Mouse (Mus musculus) spleen, adult 2 months (tissue): ENCODE data around the gene Cdk2ap1.

ENCODE experiments used
- CTCF ChIP-seq: fragments of 200-500 bp; IDR thresholded peaks from 2 replicates; pipeline ENCODE4 v1.5.1; 2011; ENCODE audit warnings: mild to moderate bottlenecking, inconsistent platforms; ENCODE audit not compliant: insufficient read depth, insufficient read length, insufficient replicate concordance; ENCODE audit errors: extremely low read depth
- POLR2A ChIP-seq: fragments of 200-500 bp; IDR thresholded peaks from 2 replicates; pipeline ENCODE4 v1.6.1; 2011; ENCODE audit warnings: low read depth, low read length, inconsistent platforms

DNA sequence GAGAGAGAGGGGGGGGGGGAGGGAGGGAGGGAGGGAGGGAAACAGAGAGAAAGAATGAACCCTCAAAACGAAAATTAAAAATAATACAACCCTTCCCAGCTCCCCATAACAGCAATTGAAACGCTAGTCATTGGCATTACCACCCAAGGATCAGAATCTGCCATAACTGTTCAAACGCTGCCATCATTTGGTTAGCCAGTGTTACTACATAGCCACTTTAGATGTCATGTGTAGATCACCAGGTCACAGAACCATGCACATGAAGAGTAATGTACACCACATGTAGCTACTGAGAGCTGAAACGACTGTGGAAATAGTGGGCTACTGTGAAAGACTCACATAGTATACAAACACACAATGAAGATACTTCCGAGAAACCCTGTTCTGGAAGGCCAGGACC lies 25.1 kb upstream of the Cdk2ap1 start:
- no peak for TF ChIP-seq POLR2A
- no peak; the same call in 1 of the 2 replicates for TF ChIP-seq CTCF
